Mouse (Mus musculus): ENCODE results near the gene Faiml.

Faiml gene

DNA sequence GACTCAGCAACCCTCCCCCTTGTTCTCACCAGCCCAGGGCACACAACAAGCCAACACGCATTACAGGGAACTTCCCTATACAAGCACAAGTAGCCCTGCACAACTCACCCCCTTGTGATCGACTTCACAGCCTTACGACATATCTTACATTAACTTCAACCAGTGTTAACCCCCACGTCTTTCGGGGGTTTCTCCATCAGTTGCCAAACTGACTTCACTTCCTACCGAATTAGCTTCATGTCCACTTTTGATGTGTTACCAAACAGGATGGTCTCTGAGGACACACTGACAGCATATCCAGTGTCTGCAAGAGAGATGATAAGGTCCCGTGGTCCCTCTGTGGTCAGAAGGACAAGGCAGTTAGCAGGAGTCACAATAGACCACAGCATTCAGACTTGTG is 54.9 kb downstream of the Faiml start:
- ATAC-seq (ENCODE audit: insufficient number of reproducible peaks, low FRiP score, low TSS enrichment) = no peak

DNA sequence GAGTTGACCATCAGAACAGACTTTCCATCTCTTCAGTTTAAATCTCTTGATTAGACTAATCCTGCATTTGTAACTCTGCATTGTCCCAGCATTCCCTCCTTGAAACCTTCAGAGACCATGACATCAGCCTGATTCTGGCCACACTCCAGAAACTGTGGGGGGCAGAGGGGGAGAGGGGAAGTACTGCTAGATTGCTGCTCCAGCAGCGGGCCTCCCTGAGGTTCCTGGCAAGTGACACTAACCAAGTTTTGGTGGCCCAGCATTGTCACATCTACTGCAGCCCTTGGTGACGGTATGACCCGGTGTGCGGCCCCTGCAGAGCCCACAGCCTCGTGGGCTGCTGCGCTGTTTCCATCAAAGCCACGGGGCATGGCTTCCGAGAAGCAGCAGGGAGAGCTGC is 56.8 kb downstream of the Faiml start:
- ATAC-seq (ENCODE audit: insufficient number of reproducible peaks, low FRiP score, low TSS enrichment) = no peak
